Mouse (Mus musculus): ENCODE results near the gene Snx12. TPM values are rescaled to one million over a fixed set of nuclear protein-coding genes. Genes with fewer than 3 reads are reported as not detected.
A peak's percentile ranks its signal among the peaks of the same experiment; 100 is the strongest.

Gene Snx12
- polyA plus RNA-seq, 1 experiment, result 17.3 TPM

DNA sequence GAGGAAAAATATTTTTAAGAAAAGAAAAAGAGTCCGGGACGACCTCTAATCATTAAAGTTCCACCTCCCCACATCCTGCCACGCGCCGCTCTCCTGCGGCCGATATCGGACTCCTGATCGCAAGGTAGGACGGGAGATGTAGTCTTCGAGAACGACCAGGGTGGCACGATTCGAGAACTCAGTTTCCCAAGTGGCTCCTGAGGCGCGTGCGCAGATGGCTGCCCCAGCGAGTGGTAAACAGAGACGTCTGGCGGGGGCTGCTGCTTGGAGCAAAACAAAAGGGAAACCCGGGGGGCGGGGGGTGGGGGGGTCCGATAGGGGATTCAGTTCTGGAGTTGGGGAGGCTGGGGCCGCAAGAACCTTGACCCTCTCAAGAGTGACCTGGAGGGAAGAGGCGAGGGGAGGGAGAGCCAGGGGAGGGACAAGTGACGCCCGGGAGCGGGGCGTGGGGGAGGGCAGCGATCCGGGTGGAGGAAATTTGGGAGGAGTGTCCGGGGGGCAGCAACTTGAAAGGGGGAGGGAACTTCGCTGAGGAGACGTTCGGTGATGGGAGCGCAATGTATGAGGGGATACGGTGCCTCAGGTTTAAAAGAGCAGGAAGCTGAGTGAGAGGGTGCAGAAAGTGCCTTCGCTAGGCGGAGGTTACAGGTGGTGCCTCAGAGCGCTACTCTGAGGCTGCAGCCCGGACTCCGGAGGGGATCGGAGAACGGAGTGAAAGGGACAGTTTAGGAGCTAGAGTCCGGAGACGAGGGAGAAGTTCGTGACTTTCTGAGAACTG lies 31.8 kb upstream of the Snx12 start, which contains the start of gene Foxo4:
TSS of gene Foxo4 (plus strand) at position 577 of the 778 bp plus-strand sequence.
- Histone ChIP-seq H3K4me1 (peaks cover 4% of the 10 kb centered on the region; the same call in 1 of the 2 replicates), H3K9me3 (peaks cover 21% of the 10 kb centered on the region), H3K27me3 (replicated peaks) (peaks cover 31% of the 10 kb centered on the region), H3K36me3 (replicated peaks; ENCODE audit: low read length) (peaks cover 17% of the 10 kb centered on the region), H3K4me3 (replicated peaks) (peak within 1 kb of the TSS; percentile 94)
- TF ChIP-seq GATA1 (IDR thresholded peaks at IDR 0.05; ENCODE audit: borderline replicate concordance, low read length) (no peak), FLI1 (IDR thresholded peaks at IDR 0.05; ENCODE audit: low read length) (no peak)

DNA sequence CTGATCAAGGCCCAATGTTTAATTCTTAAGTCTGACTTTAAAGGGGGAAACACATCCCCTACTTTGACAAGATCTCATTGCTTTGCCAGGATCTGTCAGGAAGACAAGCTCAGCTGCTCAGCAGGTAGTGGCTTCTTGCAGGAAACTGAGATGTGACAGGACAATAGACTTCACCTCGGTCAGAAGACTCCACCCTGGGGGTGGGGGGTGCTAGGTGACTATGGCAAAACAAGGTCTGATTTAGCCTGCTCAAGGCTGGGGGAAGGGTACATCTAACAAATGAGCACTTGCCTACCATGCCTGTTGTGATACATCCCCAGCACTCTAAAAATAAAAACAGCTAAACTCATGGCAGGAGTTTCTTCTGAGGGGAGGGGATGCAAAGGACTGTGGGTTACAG lies 22.6 kb upstream of the Snx12 start:
- no peaks in the 10 kb centered on the region for H3K36me3 ChIP-seq (replicated peaks; ENCODE audit: low read length)
- H3K9me3 ChIP-seq, result no peaks in the 10 kb centered on the region
- H3K27me3 ChIP-seq (replicated peaks), result peaks cover 26% of the 10 kb centered on the region
- no peak for TF ChIP-seq GATA1 (IDR thresholded peaks at IDR 0.05; ENCODE audit: borderline replicate concordance, low read length)
- no peak for TF ChIP-seq FLI1 (IDR thresholded peaks at IDR 0.05; ENCODE audit: low read length)
- H3K4me1 ChIP-seq, result no peaks in the 10 kb centered on the region
- H3K4me3 ChIP-seq (replicated peaks), result no peak overlapping the region

DNA sequence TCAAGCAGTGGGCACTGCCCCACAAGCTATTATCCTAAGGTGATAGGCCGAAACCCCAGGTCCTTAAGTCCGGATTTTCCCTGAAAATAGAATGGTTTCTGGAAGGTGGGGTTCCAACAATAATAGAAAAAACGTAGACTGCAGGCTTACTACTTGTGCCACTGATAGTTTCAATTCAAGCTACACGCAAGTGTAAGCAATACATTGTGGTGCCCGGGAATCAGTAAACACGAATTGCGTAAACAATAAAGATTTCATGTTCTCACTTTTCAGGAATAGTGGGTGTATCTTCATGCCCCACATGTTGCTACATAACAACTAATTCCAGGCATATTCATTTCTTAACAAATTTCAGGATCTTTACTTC lies 416 bp upstream of the Snx12 start:
- no peak for TF ChIP-seq GATA1 (IDR thresholded peaks at IDR 0.05; ENCODE audit: borderline replicate concordance, low read length)
- TF ChIP-seq FLI1 (IDR thresholded peaks at IDR 0.05; ENCODE audit: low read length), result no peak
- Histone ChIP-seq H3K4me1 (no peaks in the 10 kb centered on the region), H3K36me3 (replicated peaks; ENCODE audit: low read length) (peaks cover 5% of the 10 kb centered on the region), H3K4me3 (replicated peaks) (peak overlapping the region; percentile 94), H3K9me3 (no peaks in the 10 kb centered on the region), H3K27me3 (replicated peaks) (peaks cover 9% of the 10 kb centered on the region)

DNA sequence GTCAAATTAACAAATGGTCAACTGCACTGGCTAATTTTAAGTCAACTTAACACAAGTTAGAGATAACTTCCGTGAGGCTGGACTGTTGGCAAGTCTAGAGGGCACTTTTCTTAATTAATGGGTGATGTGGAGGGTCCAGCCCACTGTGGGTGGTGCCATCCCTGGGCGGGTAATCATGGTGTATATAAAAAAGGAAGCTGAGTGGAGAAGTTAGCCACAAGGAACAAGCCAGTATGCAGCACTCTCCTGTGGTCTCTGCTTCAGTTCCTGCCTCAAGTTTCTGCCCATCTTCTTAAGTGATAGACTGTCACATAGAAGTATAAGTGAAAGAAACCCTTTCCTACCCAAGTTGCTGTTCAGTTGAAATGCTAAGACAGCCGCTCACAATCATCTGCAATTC lies 33.1 kb downstream of the Snx12 start:
- TF ChIP-seq GATA1 (IDR thresholded peaks at IDR 0.05; ENCODE audit: borderline replicate concordance, low read length) (no peak), FLI1 (IDR thresholded peaks at IDR 0.05; ENCODE audit: low read length) (no peak)
- no peaks in the 10 kb centered on the region for H3K36me3 ChIP-seq (replicated peaks; ENCODE audit: low read length)
- no peak overlapping the region for H3K4me3 ChIP-seq (replicated peaks)
- peaks cover 6% of the 10 kb centered on the region for H3K27me3 ChIP-seq (replicated peaks)
- peaks cover 4% of the 10 kb centered on the region; the same call in 1 of the 2 replicates for H3K4me1 ChIP-seq
- H3K9me3 ChIP-seq, result no peaks in the 10 kb centered on the region

DNA sequence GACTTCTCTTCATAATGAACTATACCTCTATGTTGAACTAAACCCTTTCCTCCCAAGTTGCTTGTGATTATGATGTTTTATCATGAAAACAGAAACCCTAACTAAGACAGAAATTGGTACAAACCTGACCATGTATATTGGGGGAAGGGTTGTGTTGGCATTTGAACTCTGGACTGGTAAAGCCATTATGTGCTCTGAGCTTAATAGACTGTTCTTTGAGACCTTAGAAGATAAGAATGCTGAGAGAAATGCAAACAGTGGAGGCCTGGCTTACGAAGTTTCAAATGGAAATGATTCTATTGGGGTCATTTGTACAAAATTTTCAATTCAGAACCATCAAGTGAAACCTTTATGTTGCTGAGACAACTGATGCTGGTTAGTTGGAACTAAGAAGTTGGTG lies 34.7 kb downstream of the Snx12 start:
- Histone ChIP-seq H3K4me1 (peaks cover 4% of the 10 kb centered on the region; the same call in 1 of the 2 replicates), H3K27me3 (replicated peaks) (peaks cover 6% of the 10 kb centered on the region), H3K9me3 (no peaks in the 10 kb centered on the region), H3K4me3 (replicated peaks) (no peak overlapping the region), H3K36me3 (replicated peaks; ENCODE audit: low read length) (no peaks in the 10 kb centered on the region)
- TF ChIP-seq GATA1 (IDR thresholded peaks at IDR 0.05; ENCODE audit: borderline replicate concordance, low read length) (no peak), FLI1 (IDR thresholded peaks at IDR 0.05; ENCODE audit: low read length) (no peak)

DNA sequence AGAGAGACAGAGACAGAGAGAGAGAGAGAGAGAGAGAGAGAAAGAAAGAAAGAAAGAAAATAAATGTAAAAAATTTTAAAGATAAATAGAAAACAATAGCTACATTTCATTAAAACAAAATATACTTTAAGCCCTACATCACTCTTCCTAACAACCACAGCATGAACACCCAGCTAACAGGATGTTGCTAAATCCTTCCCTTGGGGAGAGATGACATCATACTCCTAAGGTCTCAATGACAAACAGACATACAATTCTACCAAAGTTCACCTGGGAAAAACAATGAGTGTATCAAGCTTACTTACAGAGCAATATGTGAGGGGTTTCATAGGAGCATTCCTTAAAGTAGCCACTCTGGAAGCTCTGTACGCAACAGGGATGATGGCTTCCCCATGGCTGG lies 49.0 kb downstream of the Snx12 start:
- H3K36me3 ChIP-seq (replicated peaks; ENCODE audit: low read length), result no peaks in the 10 kb centered on the region
- TF ChIP-seq FLI1 (IDR thresholded peaks at IDR 0.05; ENCODE audit: low read length) (no peak), GATA1 (IDR thresholded peaks at IDR 0.05; ENCODE audit: borderline replicate concordance, low read length) (no peak)

DNA sequence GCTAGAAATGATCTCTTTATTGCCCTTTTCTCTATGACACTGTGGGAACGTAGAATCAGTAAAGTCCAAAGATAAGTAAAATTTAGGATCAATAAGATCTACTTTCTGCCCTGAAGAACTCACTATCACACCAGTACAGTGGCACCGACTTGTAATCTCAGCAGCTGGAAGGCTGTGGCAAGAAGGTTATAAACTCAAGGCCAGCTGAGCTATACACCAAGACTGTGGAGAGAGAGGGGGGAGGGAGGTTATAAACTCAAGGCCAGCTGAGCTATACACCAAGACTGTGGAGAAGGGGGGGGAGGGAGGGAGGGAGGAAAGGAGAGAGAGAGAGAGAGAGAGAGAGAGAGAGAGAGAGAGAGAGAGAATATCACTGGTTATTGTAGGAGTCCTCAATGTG lies 53.9 kb downstream of the Snx12 start:
- Histone ChIP-seq H3K9me3 (no peaks in the 10 kb centered on the region), H3K4me3 (replicated peaks) (no peak overlapping the region), H3K4me1 (no peaks in the 10 kb centered on the region; the same call in 1 of the 2 replicates), H3K36me3 (replicated peaks; ENCODE audit: low read length) (no peaks in the 10 kb centered on the region), H3K27me3 (replicated peaks) (no peaks in the 10 kb centered on the region)
- TF ChIP-seq FLI1 (IDR thresholded peaks at IDR 0.05; ENCODE audit: low read length), result no peak
- no peak for TF ChIP-seq GATA1 (IDR thresholded peaks at IDR 0.05; ENCODE audit: borderline replicate concordance, low read length)

More for the DNA sequence above, 49.0 kb downstream of the Snx12 start:
- Histone ChIP-seq H3K4me1 (no peaks in the 10 kb centered on the region), H3K27me3 (replicated peaks) (no peaks in the 10 kb centered on the region), H3K9me3 (no peaks in the 10 kb centered on the region), H3K4me3 (replicated peaks) (no peak overlapping the region)

DNA sequence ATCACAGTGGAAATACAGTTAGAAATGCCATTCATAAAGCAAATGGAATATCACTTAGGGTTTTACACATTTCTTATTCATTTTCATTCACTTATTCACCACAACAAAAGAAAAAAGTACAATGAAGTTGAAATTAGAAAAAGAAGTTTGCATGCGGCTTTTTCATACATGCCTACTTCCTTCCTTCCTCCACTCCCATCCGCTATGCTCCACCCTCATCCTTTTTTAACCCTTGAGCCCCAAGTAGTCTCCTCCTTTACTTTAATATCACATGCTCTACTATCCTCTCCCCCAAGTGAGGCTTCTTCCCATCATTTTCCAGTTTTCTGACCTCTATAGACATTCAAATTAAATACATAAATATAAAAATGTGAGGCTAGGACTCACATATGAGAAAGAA lies 58.6 kb downstream of the Snx12 start:
- Histone ChIP-seq H3K36me3 (replicated peaks; ENCODE audit: low read length) (no peaks in the 10 kb centered on the region), H3K4me3 (replicated peaks) (no peak overlapping the region), H3K4me1 (peaks cover 4% of the 10 kb centered on the region; the same call in 1 of the 2 replicates), H3K9me3 (0 out of 2 replicates have a peak, but pooled peaks cover 3% of the 10 kb centered on the region), H3K27me3 (replicated peaks) (peaks cover 4% of the 10 kb centered on the region)
- TF ChIP-seq FLI1 (IDR thresholded peaks at IDR 0.05; ENCODE audit: low read length), result no peak
- no peak for TF ChIP-seq GATA1 (IDR thresholded peaks at IDR 0.05; ENCODE audit: borderline replicate concordance, low read length)

DNA sequence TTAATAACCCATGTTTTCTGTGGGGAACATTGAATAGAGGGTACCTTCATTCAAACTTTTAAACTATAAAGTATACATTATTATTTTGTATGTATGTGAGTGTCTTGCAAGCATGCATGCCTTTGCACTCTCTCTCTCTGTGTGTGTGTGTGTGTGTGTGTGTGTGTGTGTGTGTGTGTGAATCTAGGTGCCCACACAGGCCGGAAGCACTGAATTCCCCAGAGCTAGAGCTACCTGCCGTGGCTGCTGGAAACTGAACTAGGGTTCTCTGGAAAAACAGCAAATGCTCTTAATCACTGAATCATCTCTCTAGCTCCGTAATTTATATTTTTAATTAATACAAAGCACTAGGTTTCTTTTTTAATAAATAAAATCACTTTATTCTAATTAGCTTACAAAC lies 59.1 kb downstream of the Snx12 start:
- Histone ChIP-seq H3K4me1 (peaks cover 4% of the 10 kb centered on the region; the same call in 1 of the 2 replicates), H3K36me3 (replicated peaks; ENCODE audit: low read length) (no peaks in the 10 kb centered on the region), H3K4me3 (replicated peaks) (no peak overlapping the region), H3K9me3 (0 out of 2 replicates have a peak, but pooled peaks cover 3% of the 10 kb centered on the region), H3K27me3 (replicated peaks) (peaks cover 4% of the 10 kb centered on the region)
- TF ChIP-seq FLI1 (IDR thresholded peaks at IDR 0.05; ENCODE audit: low read length), result no peak
- TF ChIP-seq GATA1 (IDR thresholded peaks at IDR 0.05; ENCODE audit: borderline replicate concordance, low read length), result no peak

DNA sequence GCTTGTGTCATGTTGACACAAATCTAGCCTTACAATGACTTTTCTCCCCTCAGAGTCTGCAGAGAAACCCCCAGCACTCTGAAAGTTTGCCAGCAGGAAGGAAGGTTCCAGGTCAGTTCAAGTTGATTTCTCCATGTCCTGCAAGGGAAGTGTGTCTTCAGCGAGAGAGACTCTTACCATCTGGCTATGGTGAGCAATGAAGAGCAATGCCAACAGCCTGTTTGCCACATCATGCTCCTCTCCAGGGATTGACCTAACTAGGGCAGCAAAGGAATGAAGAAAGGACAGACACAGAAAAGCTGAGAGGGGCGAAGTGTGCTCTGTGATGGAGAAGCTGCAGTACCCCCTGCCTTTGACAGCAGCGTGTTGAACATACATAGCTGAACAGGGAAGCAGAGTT lies 59.8 kb downstream of the Snx12 start:
- Histone ChIP-seq H3K4me3 (replicated peaks) (no peak overlapping the region), H3K36me3 (replicated peaks; ENCODE audit: low read length) (no peaks in the 10 kb centered on the region), H3K27me3 (replicated peaks) (peaks cover 4% of the 10 kb centered on the region), H3K9me3 (0 out of 2 replicates have a peak, but pooled peaks cover 3% of the 10 kb centered on the region), H3K4me1 (peaks cover 4% of the 10 kb centered on the region; the same call in 1 of the 2 replicates)
- TF ChIP-seq GATA1 (IDR thresholded peaks at IDR 0.05; ENCODE audit: borderline replicate concordance, low read length) (no peak), FLI1 (IDR thresholded peaks at IDR 0.05; ENCODE audit: low read length) (no peak)
